Mouse (Mus musculus): Measurements from ENCODE around the gene Anxa6. TPM values are rescaled to one million over a fixed set of nuclear protein-coding genes. Genes with fewer than 3 reads are reported as not detected.

The Anxa6 gene
- total RNA-seq, 2 experiments from 2014 or later: 206 to 210 TPM

DNA sequence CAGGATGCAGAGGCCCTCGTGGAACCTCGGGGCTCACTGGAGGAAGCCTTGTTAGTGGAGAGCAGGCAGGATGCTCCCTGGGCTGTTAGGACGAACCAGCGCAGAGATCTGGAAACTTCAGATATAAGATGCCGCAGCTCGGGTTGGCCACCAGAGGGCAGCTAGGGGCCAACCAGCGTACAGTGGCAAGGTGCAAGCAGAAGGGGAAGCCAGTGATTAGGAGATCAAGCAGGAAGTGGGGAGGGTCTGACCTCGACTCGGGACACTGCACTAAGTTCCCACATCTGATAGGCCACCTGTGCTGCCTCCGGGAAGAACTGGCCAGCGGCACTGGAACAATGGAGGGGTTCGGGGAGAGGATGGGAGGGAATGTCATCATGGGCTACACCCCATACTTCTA is 35.0 kb downstream of the Anxa6 start:
- DNase-seq: peak; percentile 65 to 78

DNA sequence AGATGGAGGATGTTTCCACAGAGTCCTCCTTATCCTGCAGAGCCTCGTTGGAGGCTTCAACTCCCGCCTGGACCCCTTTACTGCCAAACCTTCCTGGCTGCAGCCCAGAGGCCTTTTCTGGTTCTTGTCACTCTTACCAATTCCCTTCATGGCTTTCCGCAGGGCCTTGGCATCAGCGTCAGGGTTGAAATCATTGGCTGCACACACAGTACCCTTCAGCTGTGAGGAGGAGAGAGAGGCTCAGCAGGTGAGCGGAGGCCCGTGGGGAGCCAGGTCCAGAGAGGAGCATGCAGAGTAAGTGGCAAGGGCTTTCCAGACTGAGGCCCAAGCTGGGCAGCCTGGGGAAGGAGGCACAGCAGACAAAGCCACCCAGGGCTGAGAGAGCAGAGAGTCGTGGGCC is 37.1 kb downstream of the Anxa6 start:
- DNase-seq: peak in 1 of 2 experiments; percentile 49

DNA sequence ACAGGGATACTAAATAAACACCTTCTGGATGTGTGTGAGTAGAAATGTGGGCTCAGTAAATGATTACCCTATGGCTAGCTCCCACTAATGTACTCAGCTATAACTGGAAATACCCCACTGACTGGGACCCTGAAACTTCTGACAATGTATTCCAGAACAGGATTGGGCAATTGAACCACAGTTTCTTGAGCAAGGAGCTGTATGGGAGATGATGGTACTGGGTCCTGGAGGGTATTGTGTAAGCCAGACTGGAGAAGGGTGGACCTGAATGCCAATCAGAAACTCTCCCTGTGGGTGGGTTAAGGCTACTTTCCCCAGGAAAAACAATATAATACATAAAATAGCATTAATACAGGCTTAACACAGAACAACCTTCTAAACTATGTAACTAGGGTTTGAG is 43.3 kb downstream of the Anxa6 start:
- DNase-seq: no peak

DNA sequence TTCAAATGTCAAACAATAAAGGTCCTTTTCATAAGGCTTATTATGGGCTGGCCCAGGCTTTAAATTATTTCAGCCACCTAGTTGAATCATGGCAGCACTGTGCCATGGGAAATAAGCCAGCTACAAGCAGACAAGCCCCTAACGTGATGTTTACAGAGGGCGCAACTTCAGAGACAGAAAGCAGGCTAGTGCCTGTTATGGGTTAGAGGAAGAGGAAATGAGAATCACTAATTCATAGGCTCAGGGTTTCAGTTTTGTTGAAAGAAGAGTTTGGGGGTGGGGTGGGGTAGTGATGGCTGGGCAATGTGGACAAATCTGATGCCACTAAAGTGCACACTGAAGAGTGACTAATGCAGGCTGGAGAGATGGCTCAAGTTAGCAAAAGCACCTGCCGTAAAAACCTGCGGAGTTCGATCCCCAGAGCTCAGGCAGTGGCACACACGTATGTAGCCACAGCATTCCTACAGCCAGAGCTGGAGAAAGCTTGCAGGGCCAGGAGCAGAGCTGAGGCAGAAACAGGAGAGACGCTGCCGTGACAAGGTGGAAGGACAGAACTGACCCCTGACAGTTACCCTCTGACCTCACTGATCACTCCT is 44.4 kb downstream of the Anxa6 start:
- DNase-seq: no peak

DNA sequence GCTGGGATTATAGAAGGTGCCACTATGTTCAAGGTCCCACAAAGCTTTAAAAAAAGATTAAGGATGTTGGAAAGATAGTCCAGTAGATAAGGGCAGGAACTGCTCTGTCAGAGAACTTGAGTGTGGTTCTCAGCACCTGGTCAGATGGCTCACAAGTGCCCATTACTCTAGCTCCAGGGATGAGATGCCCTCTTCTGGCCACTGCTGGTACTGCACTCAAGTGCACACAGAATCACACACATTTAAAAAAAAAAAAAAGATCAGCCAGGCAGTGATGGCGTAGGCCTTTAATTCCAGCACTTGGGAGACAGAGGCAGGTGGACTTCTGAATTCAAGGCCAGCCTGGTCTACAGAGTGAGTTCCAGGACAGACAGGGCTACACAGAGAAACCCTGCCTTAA is 45.3 kb downstream of the Anxa6 start:
- peak in 1 of 2 experiments; percentile 57 for DNase-seq

DNA sequence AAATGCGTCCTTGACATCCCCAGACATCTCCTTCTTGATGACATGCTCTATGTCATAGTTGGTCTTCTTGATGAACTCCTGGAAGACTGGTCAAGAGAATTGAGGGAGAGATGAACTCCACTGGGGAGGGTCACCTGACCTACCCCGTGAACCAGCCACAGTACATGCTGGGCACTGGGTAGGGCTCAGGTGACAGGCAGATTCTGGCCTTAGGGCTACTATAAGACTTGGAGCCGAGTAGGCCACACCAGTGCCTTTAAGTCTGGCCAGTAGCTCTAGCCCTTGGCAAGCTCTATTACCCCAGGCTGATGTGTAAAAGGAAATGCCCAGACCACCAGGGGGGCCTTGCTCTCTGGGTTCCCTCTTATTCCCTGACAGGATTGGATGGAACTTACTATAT is 48.2 kb downstream of the Anxa6 start:
- peak; percentile 40 to 42 for DNase-seq

DNA sequence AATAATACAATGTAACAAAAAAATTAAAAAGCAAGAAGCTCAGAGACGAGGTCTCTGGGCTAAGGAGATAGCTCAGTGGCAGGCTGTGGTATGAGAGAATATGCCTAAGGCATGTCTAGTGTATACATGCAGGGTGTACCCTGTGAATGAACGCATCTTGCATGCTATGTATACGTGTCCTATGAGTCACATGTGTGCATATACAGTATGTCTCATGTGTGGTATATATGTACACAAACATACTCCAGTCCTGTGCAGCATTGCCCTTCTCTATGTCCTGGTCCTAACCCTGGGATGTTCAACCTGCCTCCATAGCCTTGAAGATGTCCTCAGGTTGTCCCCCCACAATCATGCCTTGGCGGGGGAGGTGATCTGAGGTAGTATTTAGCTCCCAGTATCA is 48.7 kb downstream of the Anxa6 start:
- DNase-seq: no peak

DNA sequence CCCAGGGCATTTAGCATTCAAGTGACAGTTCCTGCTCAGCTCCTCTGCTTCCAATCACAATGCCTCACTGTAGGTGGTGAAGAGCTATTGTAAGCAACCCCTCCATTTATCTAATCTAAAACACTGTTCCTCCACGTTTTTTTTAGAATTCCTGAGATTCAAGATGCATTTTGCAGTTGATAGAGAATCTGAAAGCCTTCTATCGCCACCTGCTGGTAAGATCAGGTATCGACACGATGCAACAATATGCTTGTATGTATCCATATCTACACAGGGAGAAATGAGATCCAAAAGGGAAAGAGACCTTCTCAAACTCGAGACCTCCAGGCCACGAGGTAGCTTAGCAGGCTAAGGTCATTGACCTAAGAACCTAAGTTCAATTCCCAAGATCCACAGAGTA is 49.2 kb downstream of the Anxa6 start:
- DNase-seq: peak; percentile 61 to 94

DNA sequence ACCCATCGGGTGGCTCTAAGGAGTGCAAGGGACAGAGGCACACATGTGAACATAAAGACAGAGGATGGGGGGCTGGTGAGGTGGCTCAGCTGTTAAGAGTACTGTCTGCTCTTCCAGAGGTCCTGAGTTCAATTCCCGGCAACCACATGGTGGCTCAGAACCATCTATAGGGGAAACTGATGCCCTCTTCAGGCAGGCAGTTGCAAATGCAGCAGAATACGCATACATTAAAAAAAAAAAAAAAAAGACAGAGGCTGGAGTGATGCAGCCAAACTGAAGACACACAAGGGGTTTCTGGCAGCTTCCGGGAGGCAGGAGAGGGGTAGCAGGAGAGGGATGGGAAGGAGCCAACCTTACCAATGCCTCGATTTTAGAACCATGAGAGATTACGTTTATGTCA is 50.7 kb downstream of the Anxa6 start:
- DNase-seq: no peak

DNA sequence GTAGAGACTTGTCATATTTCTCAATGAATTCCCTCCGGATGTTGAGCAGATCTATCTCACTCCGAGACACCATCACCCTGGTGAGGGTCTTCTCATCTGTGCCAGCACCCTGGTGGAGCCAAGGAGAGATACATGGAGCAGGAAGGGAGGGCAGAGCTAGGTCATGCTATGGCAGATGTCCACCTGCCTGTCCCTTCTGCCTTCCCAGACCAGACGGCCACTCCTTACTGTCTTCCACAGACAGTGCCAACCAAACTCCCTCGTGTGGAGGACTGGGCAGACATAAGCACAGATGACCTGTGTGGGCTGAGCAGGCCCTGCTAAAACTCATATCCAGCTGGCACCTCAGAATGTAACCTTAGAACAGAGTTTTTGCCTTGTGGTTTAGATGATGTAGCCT is 51.6 kb downstream of the Anxa6 start:
- DNase-seq: no peak

DNA sequence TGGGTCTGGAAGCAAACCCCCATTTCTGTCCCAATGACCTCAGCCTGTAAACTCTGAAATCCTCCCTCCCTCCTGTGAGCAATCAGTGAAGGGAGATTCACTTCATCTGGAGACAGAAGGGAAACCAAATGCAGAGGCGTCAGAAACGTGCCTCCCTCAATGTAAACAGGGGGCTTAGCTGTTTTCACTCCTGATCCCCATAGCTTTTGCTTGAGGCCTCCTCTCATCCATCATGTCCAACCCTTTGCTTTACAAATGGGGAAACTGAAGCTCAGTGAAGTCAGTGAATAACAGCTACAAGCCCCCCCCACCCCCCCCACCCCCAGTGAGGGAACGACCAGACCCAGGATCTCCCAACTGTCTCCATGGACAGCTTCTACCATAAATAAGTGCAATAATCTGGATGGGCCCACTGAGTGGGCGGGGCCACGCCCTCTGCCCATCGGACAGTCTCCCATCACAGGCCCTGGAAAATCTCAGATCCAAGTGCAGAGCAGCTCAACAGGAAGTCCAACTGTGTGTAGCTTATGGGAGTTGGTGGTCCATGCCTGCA is 55.8 kb downstream of the Anxa6 start:
- DNase-seq: no peak

DNA sequence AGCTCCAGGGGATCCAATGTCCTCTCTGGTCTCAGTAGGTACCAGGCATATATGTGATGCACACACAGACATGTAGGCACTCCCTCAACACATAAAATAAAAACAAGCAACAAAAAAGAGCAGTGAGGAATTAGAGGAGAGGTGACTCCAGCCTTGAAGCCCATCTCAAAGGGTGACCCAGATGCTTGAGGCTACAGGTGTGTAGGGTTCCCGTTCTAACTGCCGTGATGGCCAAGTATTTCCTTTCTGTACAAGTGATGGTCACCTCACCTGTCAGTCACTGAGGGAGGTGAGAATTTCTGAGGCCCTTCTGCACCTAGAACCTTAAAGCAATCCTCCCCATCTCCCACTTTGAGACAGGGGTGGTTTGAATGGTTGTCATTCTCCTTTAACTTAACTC is 56.9 kb downstream of the Anxa6 start:
- DNase-seq: no peak

DNA sequence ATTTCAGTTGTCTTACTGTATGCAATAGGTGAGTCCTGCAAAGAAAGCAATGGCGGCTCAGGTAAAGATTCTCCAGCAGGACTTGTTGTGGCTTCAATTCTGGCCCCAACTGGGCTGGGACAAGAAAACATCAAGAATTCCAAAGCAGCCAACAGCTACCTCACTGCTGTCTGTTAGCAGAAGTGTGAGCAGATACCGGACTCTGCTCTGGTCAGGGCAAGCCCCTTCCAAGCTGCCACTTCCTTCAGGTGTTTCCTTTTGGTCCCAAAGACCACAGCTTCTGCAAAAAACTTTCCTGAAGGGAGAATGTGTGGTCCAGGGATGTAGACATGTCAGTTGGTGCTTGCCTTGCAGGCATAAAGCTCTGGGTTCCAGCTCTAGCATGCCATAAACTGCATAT is 57.5 kb downstream of the Anxa6 start:
- no peak for DNase-seq

DNA sequence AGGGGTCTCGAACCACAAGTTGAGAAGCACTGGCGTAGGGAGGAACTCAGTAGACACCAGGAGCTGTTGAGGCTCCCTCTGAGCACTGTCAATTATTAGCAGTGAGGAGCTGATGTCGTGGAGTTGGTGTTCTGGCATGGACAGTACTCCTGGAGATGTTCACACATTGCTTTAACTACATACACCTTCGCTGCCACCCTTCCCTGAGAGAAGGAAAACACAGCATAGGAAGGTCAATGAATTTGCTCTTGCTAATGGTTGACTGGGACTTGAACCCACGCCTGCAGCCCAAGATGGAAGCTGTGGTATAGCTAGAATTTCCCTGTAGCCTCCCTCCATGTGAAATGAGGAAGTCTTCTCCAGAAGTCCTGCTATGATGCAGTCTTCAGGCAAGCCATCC is 57.9 kb downstream of the Anxa6 start:
- DNase-seq: no peak

DNA sequence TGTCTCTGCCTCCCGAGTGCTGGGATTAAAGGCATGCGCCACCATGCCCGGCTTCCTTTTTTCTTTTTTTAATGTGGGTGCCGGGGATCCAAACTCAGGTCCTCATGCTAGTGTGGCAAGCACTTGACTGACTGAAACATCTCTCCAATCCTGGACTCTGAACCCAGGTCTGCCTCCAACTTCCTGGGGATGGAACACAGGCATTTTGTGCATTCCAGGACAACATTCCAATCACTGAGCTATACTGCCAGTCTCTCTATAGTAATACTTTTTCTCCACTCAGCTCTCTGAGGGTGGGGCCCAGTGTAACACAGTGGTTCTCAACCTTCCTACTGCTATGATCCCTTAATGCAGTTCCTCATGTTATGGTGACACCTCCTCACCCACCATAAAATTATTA is 58.6 kb downstream of the Anxa6 start:
- no peak for DNase-seq

DNA sequence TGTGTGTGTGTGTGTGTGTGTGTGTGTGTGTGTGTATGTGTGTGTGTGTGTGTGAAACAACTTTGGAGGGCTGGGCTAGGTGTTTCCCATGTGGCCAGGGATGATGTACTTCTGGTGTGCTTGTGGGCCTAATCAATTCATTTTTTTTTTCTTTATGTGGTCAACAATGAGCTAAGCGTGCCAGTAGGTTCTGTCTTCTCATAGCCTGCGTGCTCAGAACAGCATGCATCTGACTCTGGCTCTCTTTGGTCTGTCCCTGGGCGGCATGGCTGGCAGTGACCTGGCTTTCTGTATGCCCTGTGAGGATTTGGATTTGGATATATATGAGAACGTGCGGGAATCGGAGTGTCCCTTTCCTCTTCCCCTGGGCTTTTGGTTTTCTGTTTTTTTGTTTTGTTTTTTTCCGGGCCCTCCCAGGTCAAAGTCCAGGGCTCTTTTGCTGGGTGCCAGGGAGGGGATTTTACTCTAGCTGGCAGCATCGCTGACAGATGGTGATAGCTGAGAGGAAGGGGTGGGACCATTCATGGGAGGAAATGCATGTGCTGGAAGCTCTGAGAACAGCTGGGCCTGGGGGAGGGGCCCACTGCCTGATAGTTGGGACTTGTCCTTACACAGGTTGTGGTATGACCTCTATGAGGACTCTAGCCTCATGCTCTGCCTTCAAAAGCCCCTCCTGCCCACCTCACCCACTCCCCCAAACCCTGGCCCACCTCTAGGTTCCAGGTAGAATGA is 59.6 kb downstream of the Anxa6 start:
- peak; percentile 67 to 80 for DNase-seq

DNA sequence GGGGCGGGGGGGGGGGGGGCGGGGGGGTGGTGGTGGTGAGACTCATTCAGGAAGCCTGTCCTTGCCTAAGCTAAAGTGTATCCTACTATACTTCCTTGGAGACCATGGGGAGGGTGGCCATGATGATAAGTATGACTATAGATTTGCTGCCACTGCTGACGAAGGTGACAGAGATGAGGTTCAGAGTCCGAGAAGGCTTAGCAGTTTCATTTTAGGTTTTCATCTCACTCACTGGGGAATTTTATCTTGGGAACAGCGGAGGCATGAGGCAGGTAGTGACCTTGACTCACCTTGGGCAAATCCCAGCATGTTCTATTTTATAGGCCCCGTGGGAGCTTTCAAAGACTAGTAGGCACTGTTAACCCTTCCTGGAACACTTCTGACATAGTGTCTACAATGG is 60.5 kb downstream of the Anxa6 start:
- DNase-seq: no peak

DNA sequence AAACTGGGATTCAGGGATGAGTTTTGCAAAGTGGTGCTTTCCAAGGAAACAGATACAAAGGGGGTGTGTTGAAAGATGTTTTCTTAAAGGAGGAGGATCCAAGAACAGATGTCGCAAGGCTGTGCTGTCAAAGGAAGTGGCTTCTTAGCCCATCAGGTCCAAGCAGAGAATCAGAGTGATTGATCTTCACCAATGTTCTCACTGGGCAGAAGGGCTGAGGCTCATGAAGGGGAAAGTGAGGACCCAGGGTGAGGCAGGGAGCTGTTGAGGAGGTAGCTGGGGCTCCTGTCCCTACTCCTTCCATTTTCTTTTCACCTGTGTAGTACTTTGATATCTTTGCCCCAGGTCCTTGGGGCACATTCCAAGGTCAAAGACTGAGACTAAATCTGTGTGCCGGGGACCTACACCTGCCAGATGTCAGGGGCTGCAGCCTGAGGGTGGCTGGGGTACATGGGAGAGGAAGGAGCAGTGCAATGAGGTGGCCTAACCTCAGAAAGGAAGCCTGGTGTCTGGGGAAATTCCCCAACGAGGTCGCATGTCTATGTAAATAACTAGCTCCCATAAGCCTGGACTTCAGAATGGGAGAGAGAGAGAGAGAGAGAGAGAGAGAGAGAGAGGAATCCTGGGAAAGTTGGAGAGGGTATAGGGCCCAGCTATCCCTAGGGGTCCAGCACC is 61.1 kb downstream of the Anxa6 start:
- DNase-seq: no peak

DNA sequence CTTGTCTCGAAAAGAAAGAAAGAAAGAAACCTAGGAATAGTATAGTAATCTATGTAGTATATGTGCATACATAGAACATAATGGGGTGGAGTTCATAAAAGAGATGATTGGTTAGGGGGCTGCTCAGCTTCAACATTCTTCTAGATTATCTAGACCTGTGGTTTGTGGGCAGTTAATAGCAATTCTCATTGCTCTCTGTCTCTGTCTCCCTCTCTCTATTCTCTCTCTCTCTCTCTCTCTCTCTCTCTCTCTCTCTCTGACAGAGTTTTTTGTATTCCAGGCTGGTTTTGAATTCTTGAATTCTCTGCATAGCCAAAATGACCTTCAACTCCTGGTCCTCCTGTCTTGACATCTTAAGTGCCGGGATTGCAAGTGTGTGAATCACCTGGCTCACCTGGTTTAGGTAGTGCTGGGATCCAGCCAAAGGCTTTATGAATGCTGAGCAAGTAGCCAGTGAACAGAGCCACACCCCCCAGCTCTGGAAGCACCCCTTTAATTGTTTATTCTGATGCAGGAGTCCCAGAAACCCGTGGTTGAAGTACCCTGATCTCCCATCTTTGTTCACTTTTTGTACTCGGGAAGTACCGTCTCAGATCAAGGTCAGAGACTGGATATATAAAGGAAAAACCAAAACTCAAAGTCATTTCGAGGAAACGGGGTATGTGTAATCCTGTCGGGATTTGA is 61.7 kb downstream of the Anxa6 start:
- DNase-seq: no peak

DNA sequence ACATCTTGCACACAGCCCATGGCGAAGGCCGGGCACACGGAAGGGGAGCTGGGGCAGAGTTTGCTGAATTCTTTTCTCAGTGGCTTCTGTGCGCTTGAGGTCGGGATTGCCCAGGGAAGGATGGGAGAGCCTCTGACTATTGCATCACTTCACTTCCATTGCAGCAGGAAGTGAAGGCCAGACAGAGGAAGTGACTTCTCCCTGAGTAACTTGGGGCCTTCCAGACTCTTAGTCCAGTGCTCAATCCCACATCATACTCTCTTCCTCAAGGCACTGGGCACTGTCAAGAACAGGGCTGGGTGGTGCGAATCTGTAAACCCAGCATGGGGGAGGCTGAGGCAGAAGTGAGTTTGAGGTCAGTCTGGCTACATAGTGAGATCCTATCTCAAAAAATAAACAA is 68.0 kb downstream of the Anxa6 start:
- DNase-seq: no peak

DNA sequence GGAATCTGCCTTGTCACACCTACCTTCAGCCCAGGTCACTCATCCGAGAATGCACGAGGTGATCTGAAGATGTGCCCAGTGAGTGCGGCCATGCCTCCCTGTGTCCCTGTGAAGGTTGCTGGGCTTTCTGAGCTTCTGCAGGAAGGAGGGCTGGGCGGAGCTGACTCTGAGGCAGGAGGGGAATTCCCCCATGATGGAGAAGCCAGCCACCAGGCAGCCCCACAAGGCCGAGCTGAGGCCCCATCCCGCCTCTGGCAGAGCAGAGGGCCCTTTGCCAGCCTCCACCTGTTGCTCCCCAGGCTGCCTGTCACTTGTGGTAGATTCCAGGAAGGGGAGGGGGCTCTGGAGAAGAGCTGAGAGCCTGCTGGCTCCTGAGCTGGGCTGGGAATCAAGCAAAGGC is 70.4 kb downstream of the Anxa6 start, which contains the start of gene Tnip1:
TSS of gene Tnip1 (minus strand) at position 108 of the 400 bp plus-strand sequence.
- DNase-seq: peak in 1 of 2 experiments; percentile 56

DNA sequence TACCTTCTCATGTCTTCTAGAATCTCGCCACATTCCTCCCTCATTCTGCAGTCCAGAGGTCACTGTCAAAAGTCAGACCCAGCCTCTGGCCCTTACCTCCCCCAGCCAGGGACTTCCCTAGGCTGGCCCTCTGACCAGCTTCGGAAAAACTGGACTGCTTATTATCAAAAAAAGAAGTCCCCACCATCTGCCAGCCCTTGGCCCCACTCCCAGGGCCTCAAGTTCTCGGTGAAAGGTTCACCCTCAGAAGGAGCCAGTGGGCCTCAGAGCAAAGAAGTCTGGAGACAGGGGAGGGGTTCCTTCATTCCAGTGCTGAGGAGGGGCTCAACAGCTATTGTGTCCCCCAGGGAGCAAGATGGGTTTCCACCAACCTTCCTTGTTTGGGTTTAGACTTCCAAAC is 71.3 kb downstream of the Anxa6 start:
- DNase-seq: no peak

All from heart, adult 18-20 months (tissue).